Mouse (Mus musculus): ENCODE results near the gene Atp6v0c. TPM values are rescaled to one million over a fixed set of nuclear protein-coding genes. Genes with fewer than 3 reads are reported as not detected.
"Not testable (repeated sequence)": the region's sequence is repeated elsewhere in the genome, so short reads cannot be mapped to it uniquely, and the experiment has no call there.

The Atp6v0c gene
- polyA plus RNA-seq, 1 experiment from 2014 or later: 447 TPM

DNA sequence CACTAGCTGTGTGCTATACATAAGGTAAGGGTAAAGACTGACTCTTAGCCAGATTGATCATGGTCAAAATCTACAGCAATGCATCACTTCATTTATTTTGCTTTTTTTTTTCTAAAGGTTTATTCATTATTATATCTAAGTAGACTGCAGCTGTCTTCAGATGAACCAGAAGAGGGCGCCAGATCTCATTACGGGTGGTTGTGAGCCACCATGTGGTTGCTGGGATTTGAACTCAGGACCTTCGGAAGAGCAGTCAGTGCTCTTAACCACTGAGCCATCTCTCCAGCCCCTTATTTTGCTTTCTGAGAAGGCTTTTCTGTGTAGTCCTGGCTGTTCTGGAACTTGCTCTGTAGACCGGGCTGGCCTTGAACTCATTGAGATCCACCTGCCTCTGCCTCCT is 36.6 kb downstream of the Atp6v0c start:
- WGBS: 89% methylated on average over 4 of the region's 4 CpGs
- peaks cover 27% of the 10 kb centered on the region for H3K4me1 ChIP-seq (replicated peaks)
- not testable (repeated sequence) for H3K27ac ChIP-seq; H3K9ac ChIP-seq; H3K27me3 ChIP-seq; H3K4me3 ChIP-seq; ATAC-seq (replicated peaks; ENCODE audit: insufficient number of reproducible peaks, insufficient read depth, low FRiP score, low read depth); H3K9me3 ChIP-seq (replicated peaks); H3K36me3 ChIP-seq; H3K4me2 ChIP-seq

DNA sequence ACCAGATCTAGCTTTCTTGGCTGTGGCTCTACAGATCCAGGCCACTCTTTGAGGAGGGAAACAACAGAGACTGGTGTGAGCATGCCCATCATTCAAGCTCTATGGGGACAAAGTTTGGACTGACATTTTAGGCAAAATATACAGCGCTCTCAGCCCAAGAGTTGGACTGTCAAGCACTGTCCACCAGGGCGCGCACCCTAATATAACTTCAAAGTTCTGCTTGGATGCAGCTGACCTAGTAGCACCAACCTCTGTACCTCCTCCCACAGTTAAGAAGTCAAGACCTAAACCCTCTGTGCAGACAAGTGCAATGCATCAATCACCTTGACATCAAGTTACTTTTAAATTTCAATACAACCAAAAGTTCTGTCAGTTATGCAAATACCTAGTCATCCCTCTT is 37.9 kb downstream of the Atp6v0c start:
- Histone ChIP-seq H3K27me3 (no peaks in the 10 kb centered on the region), H3K9me3 (replicated peaks) (no peaks in the 10 kb centered on the region), H3K4me2 (no peak overlapping the region), H3K36me3 (no peaks in the 10 kb centered on the region), H3K4me3 (no peak overlapping the region), H3K9ac (no peak overlapping the region), H3K4me1 (replicated peaks) (peaks cover 15% of the 10 kb centered on the region), H3K27ac (no peak overlapping the region)
- no peak for ATAC-seq (replicated peaks; ENCODE audit: insufficient number of reproducible peaks, insufficient read depth, low FRiP score, low read depth)
- WGBS: 85% methylated on average over 3 of the region's 3 CpGs

DNA sequence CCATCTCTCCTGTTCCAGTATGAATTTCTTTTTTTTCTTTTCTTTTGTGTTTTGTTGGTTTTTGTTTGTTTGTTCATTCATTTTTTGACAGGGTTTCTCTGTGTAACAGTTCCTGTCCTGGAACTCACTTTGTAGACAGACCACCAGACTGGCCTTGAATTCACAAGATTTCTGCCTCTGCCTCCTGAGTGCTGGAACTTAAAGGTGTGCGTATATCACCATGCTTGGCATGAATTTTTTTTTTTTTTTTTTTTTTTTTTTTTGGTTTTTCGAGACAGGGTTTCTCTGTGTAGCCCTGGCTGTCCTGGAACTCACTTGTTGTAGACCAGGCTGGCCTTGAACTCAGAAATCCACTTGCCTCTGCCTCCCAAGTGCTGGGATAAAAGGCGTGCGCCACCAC is 40.3 kb downstream of the Atp6v0c start:
- H3K9me3 ChIP-seq (replicated peaks); H3K27me3 ChIP-seq; H3K4me3 ChIP-seq; ATAC-seq (replicated peaks; ENCODE audit: insufficient number of reproducible peaks, insufficient read depth, low FRiP score, low read depth); H3K4me2 ChIP-seq; H3K36me3 ChIP-seq; H3K9ac ChIP-seq; H3K27ac ChIP-seq: not testable (repeated sequence)
- WGBS: 89% methylated on average over 4 of the region's 4 CpGs
- peaks cover 11% of the 10 kb centered on the region for H3K4me1 ChIP-seq (replicated peaks)

DNA sequence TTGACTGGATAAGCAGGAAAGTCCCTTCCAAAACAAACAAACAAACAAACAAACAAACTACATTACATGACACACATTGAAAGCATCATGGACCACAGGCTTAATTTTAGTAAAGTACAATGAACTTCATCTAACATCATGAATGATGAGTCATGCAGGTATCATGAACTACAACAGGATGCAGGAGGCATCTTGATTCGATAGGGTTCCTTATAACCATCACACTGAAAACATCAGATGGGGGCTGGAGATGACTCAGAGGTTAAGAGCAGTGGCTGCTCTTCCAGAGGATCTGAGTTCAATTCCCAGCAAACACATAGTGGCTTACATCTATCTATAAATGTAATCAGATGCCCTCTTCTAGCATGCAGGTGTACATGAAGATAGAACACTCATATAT is 41.9 kb downstream of the Atp6v0c start:
- Histone ChIP-seq H3K9ac (no peak overlapping the region), H3K9me3 (replicated peaks) (no peaks in the 10 kb centered on the region), H3K4me3 (no peak overlapping the region), H3K27me3 (no peaks in the 10 kb centered on the region), H3K27ac (no peak overlapping the region), H3K4me2 (no peak overlapping the region), H3K36me3 (no peaks in the 10 kb centered on the region), H3K4me1 (replicated peaks) (peaks cover 9% of the 10 kb centered on the region)
- WGBS: 88% methylated on average over 1 of the region's 1 CpGs
- ATAC-seq (replicated peaks; ENCODE audit: insufficient number of reproducible peaks, insufficient read depth, low FRiP score, low read depth): no peak

DNA sequence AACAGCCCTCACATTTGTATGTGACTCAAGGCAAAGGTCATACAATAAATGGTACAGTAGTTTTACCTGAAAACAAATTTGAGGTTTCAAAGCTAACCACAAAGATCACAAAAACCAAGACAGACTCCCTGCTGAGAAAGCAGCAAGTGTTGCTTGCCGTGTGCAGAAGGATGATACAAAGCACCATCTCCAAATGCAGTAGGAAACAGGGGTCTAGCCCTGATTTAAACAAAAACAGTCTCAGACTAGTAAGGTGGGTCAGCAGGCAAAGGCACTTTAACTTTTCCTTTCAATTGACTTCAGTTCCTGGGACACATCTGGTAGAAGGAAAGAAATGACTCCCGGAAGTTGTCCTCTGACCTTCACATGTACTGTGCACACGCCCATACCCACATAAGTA is 42.7 kb downstream of the Atp6v0c start:
- Histone ChIP-seq H3K27me3 (no peaks in the 10 kb centered on the region), H3K4me2 (no peak overlapping the region), H3K9ac (no peak overlapping the region), H3K4me3 (no peak overlapping the region), H3K36me3 (no peaks in the 10 kb centered on the region), H3K27ac (no peak overlapping the region), H3K4me1 (replicated peaks) (peaks cover 9% of the 10 kb centered on the region), H3K9me3 (replicated peaks) (no peaks in the 10 kb centered on the region)
- WGBS: 82% methylated on average over 3 of the region's 3 CpGs
- ATAC-seq (replicated peaks; ENCODE audit: insufficient number of reproducible peaks, insufficient read depth, low FRiP score, low read depth): no peak

DNA sequence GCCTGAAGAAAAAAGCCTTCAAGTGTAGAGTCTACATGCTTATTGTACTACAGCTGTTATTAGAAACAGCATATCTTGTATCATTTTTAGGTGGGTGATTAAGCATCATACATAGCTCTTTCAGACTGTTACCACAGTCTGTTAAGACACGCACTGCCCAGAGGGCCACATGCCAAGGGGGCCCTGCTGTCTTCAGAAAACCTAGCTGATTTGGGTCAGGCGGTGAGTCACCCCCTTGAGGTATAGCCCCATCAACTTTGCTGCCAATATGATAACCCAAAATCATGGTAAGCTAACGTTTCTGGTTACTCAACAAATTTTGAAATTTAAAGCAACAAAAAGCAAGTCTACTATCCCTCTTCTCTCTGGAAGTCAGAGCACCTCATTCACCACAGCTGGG is 50.1 kb downstream of the Atp6v0c start:
- no peak for ATAC-seq (replicated peaks; ENCODE audit: insufficient number of reproducible peaks, insufficient read depth, low FRiP score, low read depth)

More for the DNA sequence above, 50.1 kb downstream of the Atp6v0c start:
- Histone ChIP-seq H3K4me1 (replicated peaks) (peaks cover 12% of the 10 kb centered on the region), H3K9me3 (replicated peaks) (no peaks in the 10 kb centered on the region), H3K4me3 (no peak overlapping the region), H3K27ac (no peak overlapping the region), H3K27me3 (no peaks in the 10 kb centered on the region), H3K9ac (no peak overlapping the region), H3K36me3 (no peaks in the 10 kb centered on the region), H3K4me2 (no peak overlapping the region)
- WGBS: 68% methylated on average over 3 of the region's 3 CpGs

Other genes starting within 250 kb of the Atp6v0c start
- not detected in 2 replicates for gene Sbp, start 228.0 kb downstream of the Atp6v0c start, polyA plus RNA-seq (2015; fragmentation: Nextera tagmentation; extraction: Ambion mirVana)
- gene Sbpl, start 214.4 kb downstream of the Atp6v0c start, polyA plus RNA-seq (2015; fragmentation: Nextera tagmentation; extraction: Ambion mirVana): not detected in 2 replicates
- gene Prss30, start 189.1 kb downstream of the Atp6v0c start, polyA plus RNA-seq (2015; fragmentation: Nextera tagmentation; extraction: Ambion mirVana): 0.34 TPM in 1 of 2 replicates, not detected in the other
- 0.13 TPM in 1 of 2 replicates, not detected in the other for gene Prss22, start 171.6 kb downstream of the Atp6v0c start, polyA plus RNA-seq (2015; fragmentation: Nextera tagmentation; extraction: Ambion mirVana)
- gene Prss27, start 131.6 kb downstream of the Atp6v0c start, polyA plus RNA-seq (2015; fragmentation: Nextera tagmentation; extraction: Ambion mirVana): not detected in 2 replicates
- 31.3 and 37.6 TPM in 2 replicates for gene Kctd5, start 96.2 kb downstream of the Atp6v0c start, polyA plus RNA-seq (2015; fragmentation: Nextera tagmentation; extraction: Ambion mirVana)
- gene Pdpk1, start 18.8 kb downstream of the Atp6v0c start, polyA plus RNA-seq (2015; fragmentation: Nextera tagmentation; extraction: Ambion mirVana): 37.7 and 39.5 TPM in 2 replicates
- 20.6 and 28.8 TPM in 2 replicates for gene Amdhd2, start 5.9 kb downstream of the Atp6v0c start, polyA plus RNA-seq (2015; fragmentation: Nextera tagmentation; extraction: Ambion mirVana)
- 3.6 and 3.8 TPM in 2 replicates for gene Tbc1d24, start 35.9 kb upstream of the Atp6v0c start, polyA plus RNA-seq (2015; fragmentation: Nextera tagmentation; extraction: Ambion mirVana)
- gene Ntn3, start 39.8 kb upstream of the Atp6v0c start, polyA plus RNA-seq (2015; fragmentation: Nextera tagmentation; extraction: Ambion mirVana): 1.9 and 2.9 TPM in 2 replicates
- 4.3 and 7.3 TPM in 2 replicates for gene Tedc2, start 51.1 kb upstream of the Atp6v0c start, polyA plus RNA-seq (2015; fragmentation: Nextera tagmentation; extraction: Ambion mirVana)
- gene Ccnf, start 81.8 kb upstream of the Atp6v0c start, polyA plus RNA-seq (2015; fragmentation: Nextera tagmentation; extraction: Ambion mirVana): 29.2 and 36.1 TPM in 2 replicates
- 0.10 TPM in 1 of 2 replicates, not detected in the other for gene Abca17, start 181.4 kb upstream of the Atp6v0c start, polyA plus RNA-seq (2015; fragmentation: Nextera tagmentation; extraction: Ambion mirVana)
- 6.0 and 7.8 TPM in 2 replicates for gene Abca3, start 182.2 kb upstream of the Atp6v0c start, polyA plus RNA-seq (2015; fragmentation: Nextera tagmentation; extraction: Ambion mirVana)
- 186 and 210 TPM in 2 replicates for gene Rnps1, start 244.9 kb upstream of the Atp6v0c start, polyA plus RNA-seq (2015; fragmentation: Nextera tagmentation; extraction: Ambion mirVana)

Data from heart, embryonic 15.5 days (tissue).